Mouse (Mus musculus) kidney, embryonic 16.5 days (tissue): Measurements from ENCODE around the gene Clcn1. TPM values are rescaled to one million over a fixed set of nuclear protein-coding genes. Genes with fewer than 3 reads are reported as not detected.
A peak's percentile ranks its signal among the peaks of the same experiment; 100 is the strongest.

Experiments used
- ATAC-seq: fragments of 200-750 bp; cut with Nextera tagmentation; 2 replicates; pipeline ENCODE4 v1.8.0; 2017; ENCODE audit warnings: moderate TSS enrichment; ENCODE audit not compliant: low FRiP score, low TSS enrichment
- H3K27ac ChIP-seq: fragments of 300-500 bp; sonication (generic); 2 replicates; pipeline ENCODE4 v1.5.1; 2014; ENCODE audit warnings: low read length
- H3K27me3 ChIP-seq: fragments of 300-500 bp; sonication (generic); 2 replicates; pipeline ENCODE4 v1.6.1; 2014; ENCODE audit warnings: low read length, control low read depth, mixed read lengths; ENCODE audit not compliant: insufficient read depth
- H3K36me3 ChIP-seq: fragments of 300-500 bp; sonication (generic); 2 replicates; pipeline ENCODE4 v1.6.1; 2014; ENCODE audit warnings: low read length, control low read depth, mixed read lengths; ENCODE audit not compliant: insufficient read depth
- H3K4me1 ChIP-seq: fragments of 300-500 bp; sonication (generic); 2 replicates; pipeline ENCODE4 v1.6.1; 2014; ENCODE audit warnings: low read length, control low read depth, mixed read lengths; ENCODE audit not compliant: insufficient read depth
- H3K4me2 ChIP-seq: fragments of 300-500 bp; sonication (generic); replicated peaks from 2 replicates; pipeline ENCODE4 v1.6.1; 2014; ENCODE audit warnings: low read depth, low read length
- H3K4me3 ChIP-seq: fragments of 300-500 bp; sonication (generic); 2 replicates; pipeline ENCODE4 v1.5.1; 2014; ENCODE audit warnings: mild to moderate bottlenecking, low read length
- H3K9ac ChIP-seq: fragments of 300-500 bp; sonication (generic); replicated peaks from 2 replicates; pipeline ENCODE4 v1.6.1; 2014; ENCODE audit warnings: low read length
- H3K9me3 ChIP-seq: fragments of 300-500 bp; sonication (generic); 2 replicates; pipeline ENCODE4 v1.6.1; 2016; ENCODE audit warnings: low read length, control low read depth
- WGBS: fragments of 180-500 bp; shearing (Covaris S2); extraction: QIAGEN DNeasy Blood & Tissue Kit; methylation state at CpG from one replicate; pipeline ENCODE4 v1.1.7; 2014; 5-methylcytosine and 5-hydroxymethylcytosine counted together
- polyA plus RNA-seq: library from polyadenylated mRNA; unstranded; fragments of >200 nt; fragmentation: Nextera tagmentation; extraction: Ambion mirVana; gene quantifications from 2 replicates; pipeline ENCODE4 v1.2.1, GENCODE M21; 2015

Clcn1 gene
- polyA plus RNA-seq, 1 experiment from 2014 or later, result 0.29 TPM

GRCm38 (mm10) chr6:42362497-42362896, 76.0 kb downstream of the Clcn1 start:
- Histone ChIP-seq H3K36me3 (peaks cover 31% of the 10 kb centered on the region), H3K4me2 (no peak overlapping the region), H3K27me3 (no peaks in the 10 kb centered on the region), H3K4me1 (no peaks in the 10 kb centered on the region), H3K9me3 (no peaks in the 10 kb centered on the region), H3K9ac (no peak overlapping the region), H3K27ac (no peak overlapping the region), H3K4me3 (no peak overlapping the region)
- 70% methylated on average over 1 of the region's 1 CpGs for WGBS
- peak; percentile 33; the same call in 1 of the 2 replicates for ATAC-seq

GRCm38 (mm10) chr6:42362974-42363373, 76.5 kb downstream of the Clcn1 start:
- Histone ChIP-seq H3K27me3 (no peaks in the 10 kb centered on the region), H3K4me2 (no peak overlapping the region), H3K9me3 (no peaks in the 10 kb centered on the region), H3K4me1 (no peaks in the 10 kb centered on the region), H3K9ac (no peak overlapping the region), H3K4me3 (no peak overlapping the region), H3K27ac (no peak overlapping the region), H3K36me3 (peaks cover 27% of the 10 kb centered on the region)
- ATAC-seq, result no peak
- 49% methylated on average over 3 of the region's 3 CpGs for WGBS

GRCm38 (mm10) chr6:42364066-42364465, 77.6 kb downstream of the Clcn1 start:
- H3K4me3 ChIP-seq, result no peak overlapping the region
- 85% methylated on average over 4 of the region's 4 CpGs for WGBS
- H3K36me3 ChIP-seq, result peaks cover 21% of the 10 kb centered on the region
- H3K27me3 ChIP-seq, result no peaks in the 10 kb centered on the region
- no peak overlapping the region for H3K4me2 ChIP-seq
- H3K9ac ChIP-seq, result no peak overlapping the region
- H3K9me3 ChIP-seq, result no peaks in the 10 kb centered on the region
- H3K4me1 ChIP-seq, result no peaks in the 10 kb centered on the region
- no peak for ATAC-seq
- H3K27ac ChIP-seq, result no peak overlapping the region

- no peak overlapping the region for H3K27ac ChIP-seq
- WGBS, result 81% methylated on average over 15 of the region's 15 CpGs
- H3K9ac ChIP-seq, result no peak overlapping the region
- H3K9me3 ChIP-seq, result no peaks in the 10 kb centered on the region
- no peak for ATAC-seq
- H3K4me3 ChIP-seq, result no peak overlapping the region
- H3K4me1 ChIP-seq, result no peaks in the 10 kb centered on the region
- peaks cover 18% of the 10 kb centered on the region; the same call in 1 of the 2 replicates for H3K36me3 ChIP-seq
- H3K27me3 ChIP-seq, result no peaks in the 10 kb centered on the region
- no peak overlapping the region for H3K4me2 ChIP-seq
These were observed 78.1 kb downstream of the Clcn1 start for GRCm38 (mm10) chr6:42364607-42365006.

- peaks cover 12% of the 10 kb centered on the region; the same call in 1 of the 2 replicates for H3K36me3 ChIP-seq
- H3K4me1 ChIP-seq, result no peaks in the 10 kb centered on the region
- no peak overlapping the region for H3K4me2 ChIP-seq
- H3K27ac ChIP-seq, result no peak overlapping the region
- WGBS, result 85% methylated on average over 6 of the region's 6 CpGs
- no peaks in the 10 kb centered on the region for H3K9me3 ChIP-seq
- H3K9ac ChIP-seq, result no peak overlapping the region
- no peak overlapping the region for H3K4me3 ChIP-seq
- ATAC-seq, result no peak
- no peaks in the 10 kb centered on the region for H3K27me3 ChIP-seq
These were observed 78.7 kb downstream of the Clcn1 start for GRCm38 (mm10) chr6:42365215-42365614.

Other genes with a start within 250 kb of the Clcn1 start
- gene Sva, start 248.3 kb upstream of the Clcn1 start, polyA plus RNA-seq, result not detected in 2 replicates
- gene Tas2r139, start 145.7 kb upstream of the Clcn1 start, polyA plus RNA-seq, result not detected in 2 replicates
- gene Tas2r144, start 71.4 kb upstream of the Clcn1 start, polyA plus RNA-seq, result not detected in 2 replicates
- gene Gstk1, start 40.8 kb upstream of the Clcn1 start, polyA plus RNA-seq, result 36.7 and 37.8 TPM in 2 replicates
- gene Tmem139, start 24.7 kb upstream of the Clcn1 start, polyA plus RNA-seq, result 4.6 and 4.9 TPM in 2 replicates
- 70.6 and 71.2 TPM in 2 replicates for gene Casp2, start 21.7 kb upstream of the Clcn1 start, polyA plus RNA-seq
- 0.11 and 0.13 TPM in 2 replicates for gene Fam131b, start 38.0 kb downstream of the Clcn1 start, polyA plus RNA-seq
- 115 and 130 TPM in 2 replicates for gene Zyx, start 62.9 kb downstream of the Clcn1 start, polyA plus RNA-seq
- 8.2 and 8.6 TPM in 2 replicates for gene Epha1, start 86.6 kb downstream of the Clcn1 start, polyA plus RNA-seq
- gene Tas2r143, start 113.6 kb downstream of the Clcn1 start, polyA plus RNA-seq, result not detected in 2 replicates
- not detected in 2 replicates for gene Tas2r135, start 118.7 kb downstream of the Clcn1 start, polyA plus RNA-seq
- gene Tas2r126, start 147.8 kb downstream of the Clcn1 start, polyA plus RNA-seq, result not detected in 2 replicates
- gene Olfr458, start 178.5 kb downstream of the Clcn1 start, polyA plus RNA-seq, result not detected in 2 replicates
- gene Olfr457, start 189.7 kb downstream of the Clcn1 start, polyA plus RNA-seq, result not detected in 2 replicates
- not detected in 2 replicates for gene Olfr456, start 200.5 kb downstream of the Clcn1 start, polyA plus RNA-seq